Mouse (Mus musculus): Measurements from ENCODE around the gene Ankrd44. TPM values are rescaled to one million over a fixed set of nuclear protein-coding genes. Genes with fewer than 3 reads are reported as not detected.

Gene Ankrd44
- polyA plus RNA-seq, 1 experiment from 2014 or later = 19.2 TPM

- WGBS = 51% methylated on average over 1 of the region's 1 CpGs
- Histone ChIP-seq H3K9me3 (peaks cover 7% of the 10 kb centered on the region; the same call in 1 of the 2 replicates), H3K27ac (replicated peaks) (0 out of 2 replicates have a peak overlapping the region, but pooled peaks have one; percentile 2), H3K4me3 (no peak overlapping the region), H3K36me3 (replicated peaks) (peaks cover 11% of the 10 kb centered on the region), H3K27me3 (replicated peaks; ENCODE audit: low read depth, poor library complexity, severe bottlenecking) (no peaks in the 10 kb centered on the region), H3K4me1 (peaks cover 41% of the 10 kb centered on the region)
- no peak for DNase-seq (ENCODE audit: low spot score)
These were observed 25.1 kb downstream of the Ankrd44 start for GRCm38 (mm10) chr1:54901084-54901483.

- H3K4me3 ChIP-seq = no peak overlapping the region
- H3K36me3 ChIP-seq (replicated peaks) = peaks cover 11% of the 10 kb centered on the region
- no peak overlapping the region for H3K27ac ChIP-seq (replicated peaks)
- WGBS = 84% methylated on average over 6 of the region's 6 CpGs
- DNase-seq (ENCODE audit: low spot score) = no peak
- H3K4me1 ChIP-seq = peaks cover 36% of the 10 kb centered on the region
- H3K27me3 ChIP-seq (replicated peaks; ENCODE audit: low read depth, poor library complexity, severe bottlenecking) = no peaks in the 10 kb centered on the region
- peaks cover 7% of the 10 kb centered on the region; the same call in 1 of the 2 replicates for H3K9me3 ChIP-seq
These were observed 26.9 kb downstream of the Ankrd44 start for GRCm38 (mm10) chr1:54899247-54899646.

- 50% methylated on average over 5 of the region's 5 CpGs for WGBS
- Histone ChIP-seq H3K27me3 (replicated peaks; ENCODE audit: low read depth, poor library complexity, severe bottlenecking) (no peaks in the 10 kb centered on the region), H3K4me3 (no peak overlapping the region), H3K27ac (replicated peaks) (no peak overlapping the region), H3K4me1 (peaks cover 36% of the 10 kb centered on the region), H3K36me3 (replicated peaks) (peaks cover 11% of the 10 kb centered on the region), H3K9me3 (peaks cover 7% of the 10 kb centered on the region; the same call in 1 of the 2 replicates)
- DNase-seq (ENCODE audit: low spot score) = no peak
These were observed 27.5 kb downstream of the Ankrd44 start for GRCm38 (mm10) chr1:54898656-54899084.

- peaks cover 8% of the 10 kb centered on the region for H3K36me3 ChIP-seq (replicated peaks)
- WGBS = 75% methylated on average over 2 of the region's 2 CpGs
- no peaks in the 10 kb centered on the region for H3K27me3 ChIP-seq (replicated peaks; ENCODE audit: low read depth, poor library complexity, severe bottlenecking)
- H3K27ac ChIP-seq (replicated peaks) = no peak overlapping the region
- no peak for DNase-seq (ENCODE audit: low spot score)
- H3K9me3 ChIP-seq = peaks cover 6% of the 10 kb centered on the region; the same call in 1 of the 2 replicates
- H3K4me3 ChIP-seq = no peak overlapping the region
- H3K4me1 ChIP-seq = peaks cover 36% of the 10 kb centered on the region
These were observed 28.5 kb downstream of the Ankrd44 start for GRCm38 (mm10) chr1:54897726-54898125.

GRCm38 (mm10) chr1:54896109-54897085 lies 29.8 kb downstream of the Ankrd44 start:
- DNase-seq (ENCODE audit: low spot score) = no peak
- no peak overlapping the region for H3K4me3 ChIP-seq
- no peaks in the 10 kb centered on the region for H3K9me3 ChIP-seq
- H3K36me3 ChIP-seq (replicated peaks) = no peaks in the 10 kb centered on the region
- peaks cover 30% of the 10 kb centered on the region for H3K4me1 ChIP-seq
- no peak overlapping the region for H3K27ac ChIP-seq (replicated peaks)
- 71% methylated on average over 12 of the region's 12 CpGs for WGBS
- no peaks in the 10 kb centered on the region for H3K27me3 ChIP-seq (replicated peaks; ENCODE audit: low read depth, poor library complexity, severe bottlenecking)

GRCm38 (mm10) chr1:54888449-54888848 lies 37.7 kb downstream of the Ankrd44 start:
- Histone ChIP-seq H3K27ac (replicated peaks) (no peak overlapping the region), H3K9me3 (no peaks in the 10 kb centered on the region), H3K36me3 (replicated peaks) (no peaks in the 10 kb centered on the region), H3K27me3 (replicated peaks; ENCODE audit: low read depth, poor library complexity, severe bottlenecking) (no peaks in the 10 kb centered on the region), H3K4me3 (no peak overlapping the region), H3K4me1 (peaks cover 24% of the 10 kb centered on the region)
- WGBS = 55% methylated on average over 5 of the region's 5 CpGs
- no peak for DNase-seq (ENCODE audit: low spot score)

GRCm38 (mm10) chr1:54887873-54888272 lies 38.3 kb downstream of the Ankrd44 start:
- peaks cover 30% of the 10 kb centered on the region for H3K4me1 ChIP-seq
- no peaks in the 10 kb centered on the region for H3K36me3 ChIP-seq (replicated peaks)
- H3K27me3 ChIP-seq (replicated peaks; ENCODE audit: low read depth, poor library complexity, severe bottlenecking) = no peaks in the 10 kb centered on the region
- no peak for DNase-seq (ENCODE audit: low spot score)
- H3K27ac ChIP-seq (replicated peaks) = no peak overlapping the region
- no peak overlapping the region for H3K4me3 ChIP-seq
- H3K9me3 ChIP-seq = no peaks in the 10 kb centered on the region
- 82% methylated on average over 3 of the region's 3 CpGs for WGBS

- H3K4me1 ChIP-seq = peaks cover 33% of the 10 kb centered on the region
- no peak for DNase-seq (ENCODE audit: low spot score)
- no peak overlapping the region for H3K27ac ChIP-seq (replicated peaks)
- WGBS = 53% methylated on average over 2 of the region's 2 CpGs
- H3K36me3 ChIP-seq (replicated peaks) = no peaks in the 10 kb centered on the region
- no peak overlapping the region for H3K4me3 ChIP-seq
- H3K27me3 ChIP-seq (replicated peaks; ENCODE audit: low read depth, poor library complexity, severe bottlenecking) = no peaks in the 10 kb centered on the region
- H3K9me3 ChIP-seq = no peaks in the 10 kb centered on the region
These were observed 43.2 kb downstream of the Ankrd44 start for GRCm38 (mm10) chr1:54882856-54883467.

- Histone ChIP-seq H3K4me3 (no peak overlapping the region), H3K4me1 (peaks cover 27% of the 10 kb centered on the region), H3K27me3 (replicated peaks; ENCODE audit: low read depth, poor library complexity, severe bottlenecking) (no peaks in the 10 kb centered on the region), H3K36me3 (replicated peaks) (no peaks in the 10 kb centered on the region), H3K27ac (replicated peaks) (no peak overlapping the region), H3K9me3 (no peaks in the 10 kb centered on the region)
- 84% methylated on average over 3 of the region's 3 CpGs for WGBS
- no peak for DNase-seq (ENCODE audit: low spot score)
These were observed 44.7 kb downstream of the Ankrd44 start for GRCm38 (mm10) chr1:54881523-54881922.

- no peak for DNase-seq (ENCODE audit: low spot score)
- no peaks in the 10 kb centered on the region for H3K9me3 ChIP-seq
- peaks cover 24% of the 10 kb centered on the region for H3K4me1 ChIP-seq
- H3K27ac ChIP-seq (replicated peaks) = no peak overlapping the region
- WGBS = 69% methylated on average over 10 of the region's 10 CpGs
- H3K36me3 ChIP-seq (replicated peaks) = no peaks in the 10 kb centered on the region
- no peak overlapping the region for H3K4me3 ChIP-seq
- H3K27me3 ChIP-seq (replicated peaks; ENCODE audit: low read depth, poor library complexity, severe bottlenecking) = no peaks in the 10 kb centered on the region
These were observed 48.6 kb downstream of the Ankrd44 start for GRCm38 (mm10) chr1:54877423-54878073.

- 89% methylated on average over 5 of the region's 5 CpGs for WGBS
- Histone ChIP-seq H3K4me3 (no peak overlapping the region), H3K9me3 (no peaks in the 10 kb centered on the region), H3K4me1 (peaks cover 27% of the 10 kb centered on the region), H3K36me3 (replicated peaks) (no peaks in the 10 kb centered on the region), H3K27me3 (replicated peaks; ENCODE audit: low read depth, poor library complexity, severe bottlenecking) (no peaks in the 10 kb centered on the region), H3K27ac (replicated peaks) (no peak overlapping the region)
- DNase-seq (ENCODE audit: low spot score) = no peak
These were observed 49.2 kb downstream of the Ankrd44 start for GRCm38 (mm10) chr1:54877014-54877413.

GRCm38 (mm10) chr1:54874094-54874493 lies 52.1 kb downstream of the Ankrd44 start:
- whole genome bisulfite sequencing = 77% methylated on average over 6 of the region's 6 CpGs
- Histone ChIP-seq H3K4me1 (peaks cover 19% of the 10 kb centered on the region), H3K4me3 (no peak overlapping the region), H3K27ac (replicated peaks) (no peak overlapping the region), H3K27me3 (replicated peaks; ENCODE audit: low read depth, poor library complexity, severe bottlenecking) (no peaks in the 10 kb centered on the region), H3K9me3 (no peaks in the 10 kb centered on the region), H3K36me3 (replicated peaks) (no peaks in the 10 kb centered on the region)
- DNase-seq (ENCODE audit: low spot score) = no peak
